ENCODE assay signal across 14 mouse cellular contexts in the genomic region with DNA sequence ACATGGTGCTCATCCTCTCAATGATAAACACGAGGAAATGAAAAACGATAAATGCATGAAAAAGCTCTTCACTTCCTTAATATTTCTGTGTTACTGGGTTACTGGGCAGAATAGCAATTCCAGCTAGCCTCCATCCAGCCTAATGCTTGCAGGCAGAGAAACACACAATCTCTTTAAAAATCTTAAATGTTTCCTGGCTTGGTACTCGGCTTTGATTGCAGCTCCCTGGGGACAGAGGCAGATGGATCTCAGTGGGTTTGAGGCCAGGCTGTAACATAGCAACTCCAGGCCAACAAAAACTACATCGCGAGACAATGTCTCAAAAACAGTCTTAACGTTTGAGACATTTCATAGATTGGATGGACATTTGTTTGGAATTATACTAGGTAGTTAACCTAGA.
"Had no signal": no experiment of that assay in that cellular context is flagged by ENCODE, and none has a peak within 500 bp of the region (broad histone marks: within the 10 kb centered on the region; RNA-seq: fewer than 3 reads in every experiment).

No protein-coding gene starts in this region.

- H3K27me3 ChIP-seq: limb, embryonic 15.5 days; liver, embryonic 12.5 days; megakaryocyte, embryonic 14.5 days; midbrain, embryonic 12.5 days; neural tube, embryonic 15.5 days had no signal

- H3K27ac ChIP-seq: layer of hippocampus, adult 2 months; limb, embryonic 15.5 days; liver, embryonic 12.5 days; macrophage; midbrain, embryonic 12.5 days; neural tube, embryonic 15.5 days; stomach, postnatal 0 days had no signal

- H3K9me3 ChIP-seq: limb, embryonic 15.5 days; liver, embryonic 12.5 days; megakaryocyte, embryonic 14.5 days; midbrain, embryonic 12.5 days had no signal

- H3K4me3 ChIP-seq: layer of hippocampus, adult 2 months; limb, embryonic 15.5 days; liver, embryonic 12.5 days; megakaryocyte, embryonic 14.5 days; midbrain, embryonic 12.5 days; myocyte; neural tube, embryonic 15.5 days had no signal

- H3K4me1 ChIP-seq: limb, embryonic 15.5 days; liver, embryonic 12.5 days; midbrain, embryonic 12.5 days; neural tube, embryonic 15.5 days had no signal

- DNase-seq: kidney, adult 8-10 months; kidney, postnatal 4 days; lung, embryonic 14.5 days; lung, postnatal 10 days; thymus, postnatal 14 days had no signal

- H3K36me3 ChIP-seq: limb, embryonic 15.5 days; midbrain, embryonic 12.5 days; neural tube, embryonic 15.5 days had no signal
